Mouse (Mus musculus): Measurements from ENCODE around the gene 1700025G04Rik.

- no peak for TF ChIP-seq TAL1 (IDR thresholded peaks at IDR 0.05; ENCODE audit: low read length)
- no peak for TF ChIP-seq GATA1 (IDR thresholded peaks at IDR 0.05; ENCODE audit: low read length)
Observed at GRCm38 (mm10) chr1:152043453-152043852, 46.5 kb downstream of the 1700025G04Rik start.
